Mouse (Mus musculus) brain, embryonic 14.5 days (tissue): ENCODE data around the gene Denr.

Source experiments
- CTCF ChIP-seq: fragments of 200-500 bp; IDR thresholded peaks from 2 replicates; pipeline ENCODE4 v1.5.1; 2012; ENCODE audit warnings: inconsistent platforms, mild to moderate bottlenecking, moderate library complexity, borderline replicate concordance; ENCODE audit not compliant: insufficient read depth, insufficient read length; ENCODE audit errors: extremely low read depth
- POLR2A ChIP-seq: fragments of 200-500 bp; IDR thresholded peaks from 2 replicates; pipeline ENCODE4 v1.6.1; 2012; ENCODE audit warnings: mild to moderate bottlenecking, inconsistent platforms, borderline replicate concordance; ENCODE audit not compliant: poor library complexity, insufficient read depth, insufficient read length, severe bottlenecking; ENCODE audit errors: extremely low read depth

GRCm38 (mm10) chr5:123946546-123946945, 39.6 kb downstream of the Denr start:
- no peak for TF ChIP-seq POLR2A
- no peak for TF ChIP-seq CTCF
